Mouse (Mus musculus) megakaryocyte, embryonic 14.5 days (primary cell): Measurements from ENCODE around the gene Fyco1.

Experiments used
- FLI1 ChIP-seq: IDR thresholded peaks from 2 replicates; pipeline ENCODE4 v1.6.1; 2012; ENCODE audit warnings: low read length, inconsistent platforms, mixed read lengths
- GATA1 ChIP-seq: IDR thresholded peaks from 3 replicates; pipeline ENCODE4 v1.6.1; 2012; ENCODE audit warnings: mixed read lengths, low read length, inconsistent platforms, borderline replicate concordance

- TF ChIP-seq GATA1 (no peak), FLI1 (no peak)
Observed at GRCm38 (mm10) chr9:123808583-123808982, 43.1 kb downstream of the Fyco1 start.
